Mouse (Mus musculus) cerebellum, adult 9-10 months (tissue): ENCODE results near the gene Nudt17.
A peak's percentile ranks its signal among the peaks of the same experiment; 100 is the strongest.
"Not testable (repeated sequence)": the region's sequence is repeated elsewhere in the genome, so short reads cannot be mapped to it uniquely, and the experiment has no call there.

Experiments
- DNase-seq: peaks from one replicate; pipeline ENCODE4 v3.0.0; 2022

The Nudt17 gene

GRCm38 (mm10) chr3:96707903-96708683 is at the start of gene Nudt17:
Nudt17 (minus strand) TSS chr3:96708562.
- peak; percentile 82 for DNase-seq

GRCm38 (mm10) chr3:96757691-96758090 is 49.3 kb upstream of the Nudt17 start:
- DNase-seq: peak; percentile 55

- no peak for DNase-seq
Observed at GRCm38 (mm10) chr3:96755935-96756334, 47.6 kb upstream of the Nudt17 start.

- no peak for DNase-seq
Observed at GRCm38 (mm10) chr3:96746829-96747228, 38.5 kb upstream of the Nudt17 start.

GRCm38 (mm10) chr3:96744348-96744747 is 36.0 kb upstream of the Nudt17 start:
- DNase-seq: no peak

- not testable (repeated sequence) for DNase-seq
Observed at GRCm38 (mm10) chr3:96740279-96740678, 31.9 kb upstream of the Nudt17 start.

- no peak for DNase-seq
Observed at GRCm38 (mm10) chr3:96737995-96738394, 29.6 kb upstream of the Nudt17 start.

- no peak for DNase-seq
Observed at GRCm38 (mm10) chr3:96737013-96737740, 28.8 kb upstream of the Nudt17 start.

GRCm38 (mm10) chr3:96735200-96735599 is 26.8 kb upstream of the Nudt17 start:
- DNase-seq: no peak

- no peak for DNase-seq
Observed at GRCm38 (mm10) chr3:96733984-96734383, 25.6 kb upstream of the Nudt17 start.

- DNase-seq: no peak
Observed at GRCm38 (mm10) chr3:96730785-96731184, 22.4 kb upstream of the Nudt17 start.

- DNase-seq: no peak
Observed at GRCm38 (mm10) chr3:96729403-96729784, 21.0 kb upstream of the Nudt17 start.

- no peak for DNase-seq
Observed at GRCm38 (mm10) chr3:96728634-96729402, 20.5 kb upstream of the Nudt17 start.

- DNase-seq: peak; percentile 62
Observed at GRCm38 (mm10) chr3:96727828-96728633, 19.7 kb upstream of the Nudt17 start.

GRCm38 (mm10) chr3:96727343-96727827 is 19.0 kb upstream of the Nudt17 start, which contains the start of the genes Polr3c and Rnf115:
Polr3c (minus strand) TSS chr3:96727628.
Rnf115 (plus strand) TSS chr3:96727664.
- peak; percentile 95 for DNase-seq

- peak; percentile 88 for DNase-seq
Observed at GRCm38 (mm10) chr3:96719173-96719572, 10.8 kb upstream of the Nudt17 start.

- no peak for DNase-seq
Observed at GRCm38 (mm10) chr3:96715854-96716253, 7.5 kb upstream of the Nudt17 start.

GRCm38 (mm10) chr3:96714286-96714685 is 5.9 kb upstream of the Nudt17 start:
- DNase-seq: no peak

GRCm38 (mm10) chr3:96708684-96709064 is 312 bp upstream of the Nudt17 start:
- DNase-seq: no peak

- DNase-seq: peak; percentile 32
Observed at GRCm38 (mm10) chr3:96706984-96707383, 1.4 kb downstream of the Nudt17 start.

- no peak for DNase-seq
Observed at GRCm38 (mm10) chr3:96706217-96706616, 2.1 kb downstream of the Nudt17 start.

- DNase-seq: peak; percentile 24
Observed at GRCm38 (mm10) chr3:96704778-96705177, 3.6 kb downstream of the Nudt17 start.
